Mouse (Mus musculus): Measurements from ENCODE around the gene Slc9a7. TPM values are rescaled to one million over a fixed set of nuclear protein-coding genes. Genes with fewer than 3 reads are reported as not detected.
A peak's percentile ranks its signal among the peaks of the same experiment; 100 is the strongest.

Slc9a7 gene
- polyA plus RNA-seq (2015; fragmentation: Nextera tagmentation; extraction: Ambion mirVana) = 12.0 and 13.3 TPM in 2 replicates

DNA sequence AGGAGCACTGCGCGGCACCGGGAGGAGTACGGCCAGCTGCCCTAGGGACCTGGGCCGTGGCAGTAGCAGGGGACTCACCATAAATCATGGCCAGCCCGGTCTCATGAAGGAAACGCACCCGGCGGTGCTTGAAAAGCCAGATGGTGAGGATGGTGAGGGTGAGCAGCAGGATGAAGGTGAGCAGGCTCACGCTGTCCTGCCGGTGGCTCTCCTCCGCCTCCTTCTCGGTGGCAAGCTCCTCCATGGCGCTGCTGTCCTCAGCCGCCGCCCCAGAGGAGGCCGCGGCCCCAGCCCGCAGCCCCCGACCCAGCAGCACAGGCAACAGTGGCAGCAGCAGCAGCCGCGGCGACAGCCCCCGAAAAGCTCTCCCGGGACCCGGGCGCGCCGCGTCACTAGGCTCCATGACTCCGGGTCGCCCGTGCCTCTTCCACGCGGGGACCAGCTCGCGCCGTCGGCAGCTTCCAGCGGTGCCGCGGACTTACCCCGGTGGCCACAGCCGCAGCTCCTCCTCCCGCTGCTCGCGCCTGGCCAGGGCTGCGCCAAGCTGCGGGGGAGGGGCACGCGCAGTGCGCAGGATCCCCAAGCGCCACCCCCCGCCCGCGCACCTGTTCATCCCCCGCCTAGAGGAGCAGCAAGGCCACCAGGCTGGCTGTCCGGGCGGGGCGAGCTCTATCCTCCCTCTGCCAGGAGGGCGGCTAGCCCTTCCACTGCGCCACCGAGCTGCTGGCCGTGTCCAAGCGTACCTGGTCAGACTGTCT lies at the start of gene Slc9a7:
Gene Slc9a7 (minus strand): TSS at position 526 of the 758 bp plus-strand sequence.
- Histone ChIP-seq H3K4me1 (ENCODE audit: control insufficient read depth, insufficient read depth, low read length) (no peaks in the 10 kb centered on the region), H3K4me2 (ENCODE audit: low read length) (peak within 1 kb of the TSS; percentile 59), H3K4me3 (ENCODE audit: low read depth, low read length) (peak within 1 kb of the TSS; percentile 66), H3K9ac (ENCODE audit: low read depth, low read length) (peak within 1 kb of the TSS; percentile 84), H3K27me3 (ENCODE audit: control insufficient read depth, insufficient read depth, low read depth, low read length) (no peaks in the 10 kb centered on the region), H3K9me3 (replicated peaks; ENCODE audit: control insufficient read depth, low read length, poor library complexity, severe bottlenecking) (no peaks in the 10 kb centered on the region), H3K27ac (ENCODE audit: low read length) (peak within 1 kb of the TSS; percentile 77), H3K36me3 (ENCODE audit: control insufficient read depth, insufficient read depth, low read length) (no peaks in the 10 kb centered on the region)
- 17% methylated on average over 38 of the region's 65 CpGs for WGBS
- peak; percentile 94 for ATAC-seq

DNA sequence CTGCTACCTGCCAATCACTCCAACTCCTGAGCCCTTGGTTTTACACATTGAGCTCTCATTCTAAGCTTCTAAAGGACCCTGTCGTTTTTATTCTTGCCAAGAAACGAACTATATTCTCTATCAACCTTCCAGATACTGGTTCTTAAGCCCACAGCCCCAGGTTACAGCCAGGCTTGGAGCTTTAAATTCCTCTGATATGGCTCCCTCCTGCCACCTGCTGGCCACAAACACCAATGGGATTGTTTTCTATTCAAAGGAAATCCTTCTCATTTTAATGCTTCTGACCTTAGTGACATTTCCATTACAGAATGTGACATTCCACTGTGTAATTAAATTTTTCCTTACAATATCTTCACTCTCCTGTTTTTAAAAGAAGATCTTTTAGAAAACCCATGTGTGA lies 44.1 kb upstream of the Slc9a7 start:
- no peak overlapping the region for H3K27ac ChIP-seq (ENCODE audit: low read length)
- H3K4me3 ChIP-seq (ENCODE audit: low read depth, low read length) = no peak overlapping the region
- no peak for ATAC-seq
- no peak overlapping the region for H3K9ac ChIP-seq (ENCODE audit: low read depth, low read length)
- no peaks in the 10 kb centered on the region for H3K27me3 ChIP-seq (ENCODE audit: control insufficient read depth, insufficient read depth, low read depth, low read length)
- WGBS = 18% methylated on average over 2 of the region's 2 CpGs
- H3K4me2 ChIP-seq (ENCODE audit: low read length) = no peak overlapping the region
- H3K4me1 ChIP-seq (ENCODE audit: control insufficient read depth, insufficient read depth, low read length) = no peaks in the 10 kb centered on the region
- H3K9me3 ChIP-seq (replicated peaks; ENCODE audit: control insufficient read depth, low read length, poor library complexity, severe bottlenecking) = no peaks in the 10 kb centered on the region
- no peaks in the 10 kb centered on the region for H3K36me3 ChIP-seq (ENCODE audit: control insufficient read depth, insufficient read depth, low read length)

DNA sequence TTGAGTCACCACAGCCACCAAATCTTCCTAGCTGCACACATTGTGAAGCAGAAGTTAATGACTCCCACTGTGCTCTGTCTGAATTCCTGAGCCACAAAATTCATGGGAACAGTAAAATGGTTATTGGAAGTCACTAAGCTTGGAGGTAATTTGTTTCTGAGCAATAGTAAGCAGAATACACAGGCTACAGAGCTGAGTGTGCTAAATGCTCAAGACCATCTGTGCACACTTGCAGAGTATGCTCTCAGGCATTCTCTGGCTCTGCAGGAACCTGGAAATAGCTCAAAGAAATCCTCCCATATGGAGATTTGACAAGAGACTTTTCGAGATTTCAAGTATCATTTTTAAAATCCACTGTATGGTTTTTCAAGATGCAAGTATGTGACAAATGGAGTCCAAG lies 41.1 kb upstream of the Slc9a7 start:
- ATAC-seq = no peak

DNA sequence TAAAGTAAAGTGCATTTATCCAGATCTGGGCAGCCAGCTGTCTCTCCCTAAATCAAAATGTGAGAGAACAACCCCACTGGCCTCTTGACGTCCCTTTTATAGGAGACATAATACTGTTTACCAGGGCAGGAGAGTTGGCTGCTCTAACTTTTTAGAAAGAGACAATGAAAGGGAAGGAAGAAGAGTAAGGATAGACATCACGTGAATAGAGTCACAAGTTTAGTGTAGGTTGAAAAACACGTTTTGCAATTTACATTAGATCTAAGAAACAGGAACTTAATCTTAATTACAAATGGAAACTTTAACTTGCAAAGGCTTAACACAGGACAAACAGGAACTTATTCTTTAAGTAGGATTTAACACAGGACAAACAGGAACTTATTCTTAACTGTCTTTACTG lies 15.6 kb upstream of the Slc9a7 start:
- no peak overlapping the region for H3K27ac ChIP-seq (ENCODE audit: low read length)
- H3K4me1 ChIP-seq (ENCODE audit: control insufficient read depth, insufficient read depth, low read length) = no peaks in the 10 kb centered on the region
- H3K9me3 ChIP-seq (replicated peaks; ENCODE audit: control insufficient read depth, low read length, poor library complexity, severe bottlenecking) = no peaks in the 10 kb centered on the region
- H3K36me3 ChIP-seq (ENCODE audit: control insufficient read depth, insufficient read depth, low read length) = no peaks in the 10 kb centered on the region
- no peaks in the 10 kb centered on the region for H3K27me3 ChIP-seq (ENCODE audit: control insufficient read depth, insufficient read depth, low read depth, low read length)
- H3K4me2 ChIP-seq (ENCODE audit: low read length) = no peak overlapping the region
- ATAC-seq = no peak
- 30% methylated on average over 3 of the region's 3 CpGs for WGBS
- no peak overlapping the region for H3K9ac ChIP-seq (ENCODE audit: low read depth, low read length)
- no peak overlapping the region for H3K4me3 ChIP-seq (ENCODE audit: low read depth, low read length)

More for the DNA sequence above, 41.1 kb upstream of the Slc9a7 start:
- Histone ChIP-seq H3K4me3 (ENCODE audit: low read depth, low read length) (no peak overlapping the region), H3K27me3 (ENCODE audit: control insufficient read depth, insufficient read depth, low read depth, low read length) (no peaks in the 10 kb centered on the region), H3K4me2 (ENCODE audit: low read length) (no peak overlapping the region), H3K36me3 (ENCODE audit: control insufficient read depth, insufficient read depth, low read length) (no peaks in the 10 kb centered on the region), H3K9me3 (replicated peaks; ENCODE audit: control insufficient read depth, low read length, poor library complexity, severe bottlenecking) (no peaks in the 10 kb centered on the region), H3K9ac (ENCODE audit: low read depth, low read length) (no peak overlapping the region), H3K27ac (ENCODE audit: low read length) (no peak overlapping the region), H3K4me1 (ENCODE audit: control insufficient read depth, insufficient read depth, low read length) (no peaks in the 10 kb centered on the region)
- WGBS = 68% methylated on average over 1 of the region's 1 CpGs

DNA sequence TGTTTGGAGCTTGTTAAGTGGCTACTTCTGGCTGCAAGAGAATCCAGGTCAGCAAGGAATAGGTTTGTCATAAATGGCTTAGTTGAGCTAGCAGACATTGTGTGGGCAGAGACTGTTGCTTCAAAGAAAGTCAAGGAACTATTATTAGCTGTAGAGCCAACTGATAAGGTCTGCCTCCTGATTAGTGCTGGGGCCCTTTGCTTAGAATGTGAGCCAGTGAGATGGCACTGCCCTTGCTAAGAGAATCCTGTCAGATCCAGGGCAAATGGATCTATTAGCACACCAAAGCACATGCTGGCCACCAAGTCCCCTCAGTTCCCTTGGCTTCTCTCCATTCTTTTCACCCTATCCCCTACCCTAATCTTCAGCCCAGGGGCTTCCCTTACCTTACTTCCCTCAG lies 14.3 kb upstream of the Slc9a7 start:
- no peaks in the 10 kb centered on the region for H3K36me3 ChIP-seq (ENCODE audit: control insufficient read depth, insufficient read depth, low read length)
- ATAC-seq = no peak
- H3K4me1 ChIP-seq (ENCODE audit: control insufficient read depth, insufficient read depth, low read length) = no peaks in the 10 kb centered on the region
- no peak overlapping the region for H3K4me3 ChIP-seq (ENCODE audit: low read depth, low read length)
- H3K27me3 ChIP-seq (ENCODE audit: control insufficient read depth, insufficient read depth, low read depth, low read length) = no peaks in the 10 kb centered on the region
- no peak overlapping the region for H3K4me2 ChIP-seq (ENCODE audit: low read length)
- no peak overlapping the region for H3K9ac ChIP-seq (ENCODE audit: low read depth, low read length)
- no peaks in the 10 kb centered on the region for H3K9me3 ChIP-seq (replicated peaks; ENCODE audit: control insufficient read depth, low read length, poor library complexity, severe bottlenecking)
- no peak overlapping the region for H3K27ac ChIP-seq (ENCODE audit: low read length)

DNA sequence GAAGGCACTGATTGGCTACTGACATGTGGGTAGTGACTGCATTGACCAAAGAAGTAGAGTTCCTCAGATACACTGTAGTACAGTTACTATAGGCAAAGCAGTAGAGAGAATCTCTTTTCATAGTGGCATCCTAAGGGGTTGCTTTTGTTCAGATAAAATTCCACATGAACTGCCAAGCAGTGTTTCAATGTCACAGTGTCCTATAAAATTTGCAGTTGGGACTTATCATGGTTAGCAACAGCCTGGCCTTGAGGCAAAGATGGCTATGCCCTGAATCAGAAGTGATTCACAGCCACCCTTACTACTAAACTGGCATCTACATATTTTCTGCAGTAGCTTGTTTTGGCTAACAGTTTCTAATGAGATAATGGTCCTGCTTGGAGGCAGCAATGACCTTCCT lies 11.7 kb upstream of the Slc9a7 start:
- Histone ChIP-seq H3K9ac (ENCODE audit: low read depth, low read length) (no peak overlapping the region), H3K36me3 (ENCODE audit: control insufficient read depth, insufficient read depth, low read length) (no peaks in the 10 kb centered on the region), H3K4me1 (ENCODE audit: control insufficient read depth, insufficient read depth, low read length) (no peaks in the 10 kb centered on the region)

DNA sequence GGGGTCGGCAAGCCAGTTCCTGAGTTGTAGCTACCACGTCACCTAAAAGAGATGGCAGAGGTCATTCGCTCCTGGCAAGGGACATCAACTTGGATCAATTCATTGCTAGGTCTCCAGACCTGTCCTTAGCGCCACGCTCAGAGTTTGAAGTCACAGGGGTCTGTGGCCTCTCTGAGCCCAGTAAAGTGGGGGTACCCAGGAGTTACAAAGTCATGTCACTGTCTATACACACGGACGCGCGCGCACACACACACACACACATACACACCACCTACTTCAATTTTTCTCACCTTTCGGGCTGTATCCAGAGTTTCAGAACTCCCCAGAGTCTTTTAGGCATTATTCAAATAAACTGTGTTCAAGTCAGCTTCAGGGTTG lies 422 bp upstream of the Slc9a7 start:
- H3K36me3 ChIP-seq (ENCODE audit: control insufficient read depth, insufficient read depth, low read length) = no peaks in the 10 kb centered on the region
- WGBS = 44% methylated on average over 11 of the region's 11 CpGs
- H3K9me3 ChIP-seq (replicated peaks; ENCODE audit: control insufficient read depth, low read length, poor library complexity, severe bottlenecking) = no peaks in the 10 kb centered on the region
- H3K9ac ChIP-seq (ENCODE audit: low read depth, low read length) = peak overlapping the region; percentile 84
- H3K4me3 ChIP-seq (ENCODE audit: low read depth, low read length) = peak overlapping the region; percentile 66
- ATAC-seq = no peak
- H3K4me1 ChIP-seq (ENCODE audit: control insufficient read depth, insufficient read depth, low read length) = no peaks in the 10 kb centered on the region
- H3K27me3 ChIP-seq (ENCODE audit: control insufficient read depth, insufficient read depth, low read depth, low read length) = no peaks in the 10 kb centered on the region
- peak overlapping the region; percentile 59 for H3K4me2 ChIP-seq (ENCODE audit: low read length)
- no peak overlapping the region; the same call in 1 of the 2 replicates for H3K27ac ChIP-seq (ENCODE audit: low read length)

More for the DNA sequence above, 11.7 kb upstream of the Slc9a7 start:
- Histone ChIP-seq H3K27me3 (ENCODE audit: control insufficient read depth, insufficient read depth, low read depth, low read length) (no peaks in the 10 kb centered on the region), H3K9me3 (replicated peaks; ENCODE audit: control insufficient read depth, low read length, poor library complexity, severe bottlenecking) (no peaks in the 10 kb centered on the region), H3K4me3 (ENCODE audit: low read depth, low read length) (no peak overlapping the region), H3K4me2 (ENCODE audit: low read length) (no peak overlapping the region), H3K27ac (ENCODE audit: low read length) (no peak overlapping the region)
- ATAC-seq = no peak

DNA sequence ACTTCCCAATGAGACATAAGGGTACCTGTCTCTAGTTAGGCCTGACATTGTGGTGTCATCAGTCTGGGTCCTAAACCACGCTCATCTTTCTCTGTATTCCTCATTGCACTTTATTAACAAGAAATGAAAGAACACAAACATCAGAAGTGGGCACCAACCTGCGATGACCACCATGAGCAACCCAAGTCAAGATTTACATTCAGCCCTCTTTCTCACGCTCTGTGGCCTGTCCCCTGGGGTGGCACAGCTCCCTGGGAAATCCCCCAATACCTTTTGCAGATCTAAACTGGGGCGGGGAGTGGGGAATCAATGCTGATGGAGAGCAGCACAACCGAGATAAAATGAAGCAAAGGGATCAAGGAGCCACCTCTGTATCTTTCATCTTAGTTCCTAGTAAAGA lies 892 bp downstream of the Slc9a7 start:
- peak; percentile 25 for ATAC-seq
- Histone ChIP-seq H3K4me3 (ENCODE audit: low read depth, low read length) (peak overlapping the region; percentile 66), H3K9ac (ENCODE audit: low read depth, low read length) (peak overlapping the region; percentile 84), H3K36me3 (ENCODE audit: control insufficient read depth, insufficient read depth, low read length) (no peaks in the 10 kb centered on the region), H3K27ac (ENCODE audit: low read length) (peak overlapping the region; percentile 77; the same call in 1 of the 2 replicates), H3K27me3 (ENCODE audit: control insufficient read depth, insufficient read depth, low read depth, low read length) (no peaks in the 10 kb centered on the region), H3K4me2 (ENCODE audit: low read length) (peak overlapping the region; percentile 59), H3K4me1 (ENCODE audit: control insufficient read depth, insufficient read depth, low read length) (no peaks in the 10 kb centered on the region), H3K9me3 (replicated peaks; ENCODE audit: control insufficient read depth, low read length, poor library complexity, severe bottlenecking) (no peaks in the 10 kb centered on the region)
- WGBS = 17% methylated on average over 5 of the region's 5 CpGs

DNA sequence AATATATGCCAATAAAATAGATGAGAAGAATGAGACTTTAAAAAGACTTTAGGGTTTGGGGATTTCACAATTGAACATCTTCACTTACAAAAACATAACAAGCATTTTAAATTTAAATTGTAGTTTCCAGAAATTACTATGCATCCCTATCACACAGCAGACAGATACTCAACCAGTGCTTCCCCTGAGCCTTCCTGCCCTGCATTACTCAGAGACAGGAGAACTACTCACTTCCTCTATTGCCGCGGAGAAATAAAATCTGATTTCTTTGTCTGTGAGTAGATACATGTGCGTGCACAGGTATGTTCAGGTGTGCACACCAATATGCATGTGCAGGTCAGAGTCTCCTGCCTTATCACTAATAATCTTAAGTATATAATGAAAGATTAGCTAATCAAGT lies 2.9 kb downstream of the Slc9a7 start:
- no peak for ATAC-seq
- Histone ChIP-seq H3K4me3 (ENCODE audit: low read depth, low read length) (peak overlapping the region; percentile 0; the same call in 1 of the 2 replicates), H3K4me2 (ENCODE audit: low read length) (peak overlapping the region; percentile 37), H3K36me3 (ENCODE audit: control insufficient read depth, insufficient read depth, low read length) (no peaks in the 10 kb centered on the region), H3K9me3 (replicated peaks; ENCODE audit: control insufficient read depth, low read length, poor library complexity, severe bottlenecking) (no peaks in the 10 kb centered on the region), H3K9ac (ENCODE audit: low read depth, low read length) (peak overlapping the region; percentile 1; the same call in 1 of the 2 replicates), H3K4me1 (ENCODE audit: control insufficient read depth, insufficient read depth, low read length) (no peaks in the 10 kb centered on the region), H3K27me3 (ENCODE audit: control insufficient read depth, insufficient read depth, low read depth, low read length) (no peaks in the 10 kb centered on the region), H3K27ac (ENCODE audit: low read length) (no peak overlapping the region)
- 68% methylated on average over 3 of the region's 3 CpGs for WGBS

All from midbrain, embryonic 16.5 days (tissue).